Mouse (Mus musculus): ENCODE measurements at regions not wholly inside any gene's neighbourhood (a gene's known extent, or its start where the extent isn't known, plus 50 kb on each side); places are given as distances from the start of the nearest gene placed in this dataset.

GRCm38 (mm10) chr5:126108837-126109236 lies 577.3 kb downstream of the Tmem132b start:
- TF ChIP-seq GATA1 (IDR thresholded peaks at IDR 0.05; ENCODE audit: low read length) (no peak), TAL1 (IDR thresholded peaks at IDR 0.05; ENCODE audit: low read length) (no peak)
